Mouse (Mus musculus) midbrain, embryonic 15.5 days (tissue): Measurements from ENCODE around the gene Tysnd1. TPM values are rescaled to one million over a fixed set of nuclear protein-coding genes. Genes with fewer than 3 reads are reported as not detected.

Experiments used
- ATAC-seq: fragments of 200-750 bp; cut with Nextera tagmentation; replicated peaks from 2 replicates; pipeline ENCODE4 v1.8.0; 2017; ENCODE audit warnings: moderate TSS enrichment
- H3K27ac ChIP-seq: fragments of 300-500 bp; sonication (generic); 2 replicates; pipeline ENCODE4 v1.5.1; 2015; ENCODE audit warnings: mild to moderate bottlenecking, inconsistent platforms
- H3K27me3 ChIP-seq: fragments of 300-500 bp; sonication (generic); replicated peaks from 2 replicates; pipeline ENCODE4 v1.6.1; 2015; ENCODE audit warnings: inconsistent platforms
- H3K36me3 ChIP-seq: fragments of 300-500 bp; sonication (generic); replicated peaks from 2 replicates; pipeline ENCODE4 v1.6.1; 2015; ENCODE audit warnings: inconsistent platforms
- H3K4me1 ChIP-seq: fragments of 300-500 bp; sonication (generic); 2 replicates; pipeline ENCODE4 v1.6.1; 2015; ENCODE audit warnings: inconsistent platforms
- H3K4me2 ChIP-seq: fragments of 300-500 bp; sonication (generic); 2 replicates; pipeline ENCODE4 v1.6.1; 2015; ENCODE audit warnings: inconsistent platforms, mild to moderate bottlenecking, moderate library complexity
- H3K4me3 ChIP-seq: fragments of 300-500 bp; sonication (generic); 2 replicates; pipeline ENCODE4 v1.5.1; 2015; ENCODE audit warnings: mild to moderate bottlenecking, inconsistent platforms
- H3K9ac ChIP-seq: fragments of 300-500 bp; sonication (generic); 2 replicates; pipeline ENCODE4 v1.6.1; 2015; ENCODE audit warnings: mild to moderate bottlenecking, inconsistent platforms
- H3K9me3 ChIP-seq: fragments of 300-500 bp; sonication (generic); 2 replicates; pipeline ENCODE4 v1.6.1; 2016; ENCODE audit warnings: inconsistent platforms
- WGBS: fragments of 180-500 bp; shearing (Covaris S2); methylation state at CpG from one replicate; pipeline ENCODE4 v1.1.7; 2015; ENCODE audit warnings: mixed read lengths; 5-methylcytosine and 5-hydroxymethylcytosine counted together
- polyA plus RNA-seq: library from polyadenylated mRNA; unstranded; fragments of >200 nt; fragmentation: Nextera tagmentation; extraction: Ambion mirVana; gene quantifications from 2 replicates; pipeline ENCODE4 v1.2.1, GENCODE M21; 2015

Tysnd1 gene
- polyA plus RNA-seq, 1 experiment from 2014 or later: 31.1 TPM

GRCm38 (mm10) chr10:61751534-61752219 is 56.4 kb downstream of the Tysnd1 start:
- Histone ChIP-seq H3K9me3 (no peaks in the 10 kb centered on the region), H3K4me2 (no peak overlapping the region), H3K36me3 (peaks cover 70% of the 10 kb centered on the region), H3K27ac (no peak overlapping the region), H3K4me3 (no peak overlapping the region), H3K27me3 (no peaks in the 10 kb centered on the region), H3K4me1 (no peaks in the 10 kb centered on the region), H3K9ac (no peak overlapping the region)
- ATAC-seq: no peak
- WGBS: 86% methylated on average over 20 of the region's 20 CpGs

Other genes with a start within 250 kb of the Tysnd1 start
- 65.8 and 71.3 TPM in 2 replicates for gene Eif4ebp2, start 242.9 kb upstream of the Tysnd1 start, polyA plus RNA-seq
- gene Lrrc20, start 219.7 kb upstream of the Tysnd1 start, polyA plus RNA-seq: 18.1 TPM in 2 replicates
- 2.3 and 2.4 TPM in 2 replicates for gene Npffr1, start 100.0 kb upstream of the Tysnd1 start, polyA plus RNA-seq
- 209 and 210 TPM in 2 replicates for gene Ppa1, start 47.0 kb upstream of the Tysnd1 start, polyA plus RNA-seq
- 199 and 206 TPM in 2 replicates for gene Sar1a, start 15.2 kb upstream of the Tysnd1 start, polyA plus RNA-seq
- gene Aifm2, start 19.7 kb downstream of the Tysnd1 start, polyA plus RNA-seq: 12.0 and 14.0 TPM in 2 replicates
- gene H2afy2, start 88.6 kb downstream of the Tysnd1 start, polyA plus RNA-seq: 307 and 327 TPM in 2 replicates